Mouse (Mus musculus) liver, embryonic 11.5 days (tissue): ENCODE results near the gene 1700028J19Rik. TPM values are rescaled to one million over a fixed set of nuclear protein-coding genes. Genes with fewer than 3 reads are reported as not detected.
"Not testable (repeated sequence)": the region's sequence is repeated elsewhere in the genome, so short reads cannot be mapped to it uniquely, and the experiment has no call there.

Source experiments
- ATAC-seq: fragments of 200-750 bp; cut with Nextera tagmentation; replicated peaks from 2 replicates; pipeline ENCODE4 v1.8.0; 2017; ENCODE audit warnings: moderate number of reproducible peaks, mild to moderate bottlenecking, moderate TSS enrichment, moderate library complexity; ENCODE audit not compliant: low FRiP score
- DNase-seq: peaks from one replicate; pipeline ENCODE4 v3.0.0-alpha.2; 2017; ENCODE audit warnings: low spot score
- H3K27ac ChIP-seq: fragments of 300-500 bp; sonication (generic); 2 replicates; pipeline ENCODE4 v1.5.1; 2014; ENCODE audit warnings: mild to moderate bottlenecking, low read depth, low read length, control low read depth
- H3K27me3 ChIP-seq: fragments of 300-500 bp; sonication (generic); replicated peaks from 2 replicates; pipeline ENCODE4 v1.6.1; 2014; ENCODE audit warnings: low read length, mixed read lengths; ENCODE audit not compliant: control insufficient read depth, insufficient read depth
- H3K36me3 ChIP-seq: fragments of 300-500 bp; sonication (generic); 2 replicates; pipeline ENCODE4 v1.6.1; 2014; ENCODE audit warnings: mild to moderate bottlenecking, low read length, moderate library complexity, mixed read lengths; ENCODE audit not compliant: control insufficient read depth, insufficient read depth
- H3K4me1 ChIP-seq: fragments of 300-500 bp; sonication (generic); replicated peaks from 2 replicates; pipeline ENCODE4 v1.6.1; 2014; ENCODE audit warnings: low read length, mixed read lengths; ENCODE audit not compliant: control insufficient read depth, insufficient read depth
- H3K4me2 ChIP-seq: fragments of 300-500 bp; sonication (generic); 2 replicates; pipeline ENCODE4 v1.6.1; 2014; ENCODE audit warnings: mild to moderate bottlenecking, control low read depth, moderate library complexity
- H3K4me3 ChIP-seq: fragments of 300-500 bp; sonication (generic); 2 replicates; pipeline ENCODE4 v1.5.1; 2014; ENCODE audit warnings: low read depth, low read length, control low read depth
- H3K9ac ChIP-seq: fragments of 300-500 bp; sonication (generic); 2 replicates; pipeline ENCODE4 v1.6.1; 2014; ENCODE audit warnings: low read depth, low read length, control low read depth
- H3K9me3 ChIP-seq: fragments of 300-500 bp; sonication (generic); 2 replicates; pipeline ENCODE4 v1.6.1; 2016; ENCODE audit warnings: low read length, inconsistent platforms, mixed read lengths; ENCODE audit not compliant: control insufficient read depth
- WGBS: fragments of 180-500 bp; shearing (Covaris S2); extraction: QIAGEN DNeasy Blood & Tissue Kit; methylation state at CpG from one replicate; pipeline ENCODE4 v1.1.7; 2014; 5-methylcytosine and 5-hydroxymethylcytosine counted together
- polyA plus RNA-seq: library from polyadenylated mRNA; unstranded; fragments of >200 nt; fragmentation: Nextera tagmentation; extraction: Ambion mirVana; gene quantifications from 2 replicates; pipeline ENCODE4 v1.2.1, GENCODE M21; 2014

1700028J19Rik gene
- polyA plus RNA-seq, 1 experiment from 2014 or later, result 1.5 TPM

GRCm38 (mm10) chr7:44260410-44260809 lies 13.9 kb upstream of the 1700028J19Rik start:
- Histone ChIP-seq H3K36me3 (no peaks in the 10 kb centered on the region), H3K27me3 (peaks cover 17% of the 10 kb centered on the region), H3K4me1 (peaks cover 4% of the 10 kb centered on the region), H3K4me2 (no peak overlapping the region), H3K9ac (no peak overlapping the region), H3K4me3 (no peak overlapping the region), H3K9me3 (no peaks in the 10 kb centered on the region), H3K27ac (no peak overlapping the region)
- DNase-seq (no peak), ATAC-seq (no peak)
- 66% methylated on average over 6 of the region's 6 CpGs for WGBS

- 62% methylated on average over 4 of the region's 4 CpGs for WGBS
- Histone ChIP-seq H3K9me3 (no peaks in the 10 kb centered on the region), H3K4me3 (no peak within 1 kb of the TSS), H3K4me2 (no peak within 1 kb of the TSS), H3K9ac (no peak within 1 kb of the TSS), H3K4me1 (no peaks in the 10 kb centered on the region), H3K27ac (no peak within 1 kb of the TSS), H3K36me3 (peaks cover 13% of the 10 kb centered on the region), H3K27me3 (0 out of 2 replicates have a peak, but pooled peaks cover 2% of the 10 kb centered on the region)
- no peak for DNase-seq
- ATAC-seq, result no peak
Measured at GRCm38 (mm10) chr7:44257278-44257677, 10.8 kb upstream of the 1700028J19Rik start, which contains the start of gene Acp4. TSS of gene Acp4 (minus strand) at chr7:44257378.

GRCm38 (mm10) chr7:44254930-44255329 lies 8.4 kb upstream of the 1700028J19Rik start:
- no peak overlapping the region for H3K9ac ChIP-seq
- no peaks in the 10 kb centered on the region for H3K4me1 ChIP-seq
- WGBS, result 79% methylated on average over 6 of the region's 6 CpGs
- H3K4me2 ChIP-seq, result no peak overlapping the region
- ATAC-seq (no peak), DNase-seq (no peak)
- H3K4me3 ChIP-seq, result no peak overlapping the region
- H3K27ac ChIP-seq, result no peak overlapping the region
- H3K27me3 ChIP-seq, result no peaks in the 10 kb centered on the region
- H3K36me3 ChIP-seq, result peaks cover 27% of the 10 kb centered on the region
- no peaks in the 10 kb centered on the region for H3K9me3 ChIP-seq

DNA sequence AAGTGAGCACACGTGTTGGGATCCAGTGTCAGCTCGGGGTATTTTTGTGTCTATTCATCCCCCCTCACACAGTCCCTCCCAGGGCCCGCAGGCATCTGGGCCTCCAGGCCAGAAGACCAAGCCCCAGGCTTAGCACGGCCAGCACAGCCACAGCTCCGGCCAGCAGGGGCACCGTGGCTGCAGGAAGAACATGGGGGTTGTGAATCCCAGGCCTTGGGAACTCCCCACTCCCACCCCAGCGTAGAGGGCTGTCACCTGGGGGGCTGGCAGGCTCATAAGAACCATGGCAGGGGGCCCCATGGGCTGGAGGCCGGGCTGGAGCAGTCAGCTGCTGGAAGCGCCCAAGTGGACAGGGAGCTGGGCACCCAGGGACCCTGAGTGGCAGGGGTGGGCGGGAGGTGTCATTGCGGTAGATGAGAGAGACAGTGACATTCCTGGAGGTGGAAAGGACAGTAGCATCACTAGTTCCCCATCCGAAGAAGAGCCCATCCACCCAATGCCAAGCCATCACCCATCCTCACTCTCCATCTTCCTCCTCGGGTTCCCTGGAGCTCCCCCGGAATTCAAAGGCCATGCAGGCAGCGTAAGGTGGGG lies 6.6 kb upstream of the 1700028J19Rik start:
- peaks cover 42% of the 10 kb centered on the region for H3K36me3 ChIP-seq
- no peak overlapping the region; the same call in 1 of the 2 replicates for H3K27ac ChIP-seq
- no peak overlapping the region for H3K9ac ChIP-seq
- DNase-seq, result no peak
- 66% methylated on average over 15 of the region's 15 CpGs for WGBS
- H3K4me3 ChIP-seq, result no peak overlapping the region
- no peaks in the 10 kb centered on the region for H3K27me3 ChIP-seq
- ATAC-seq, result peak; percentile 27
- H3K9me3 ChIP-seq, result no peaks in the 10 kb centered on the region
- H3K4me2 ChIP-seq, result no peak overlapping the region
- H3K4me1 ChIP-seq, result peaks cover 8% of the 10 kb centered on the region

- peaks cover 42% of the 10 kb centered on the region for H3K36me3 ChIP-seq
- WGBS, result 90% methylated on average over 17 of the region's 17 CpGs
- not testable (repeated sequence) for H3K9ac ChIP-seq, H3K27me3 ChIP-seq, DNase-seq, H3K4me3 ChIP-seq, ATAC-seq, H3K4me2 ChIP-seq, H3K9me3 ChIP-seq, H3K27ac ChIP-seq
- H3K4me1 ChIP-seq, result peaks cover 13% of the 10 kb centered on the region
Measured at GRCm38 (mm10) chr7:44250732-44251275, 4.3 kb upstream of the 1700028J19Rik start.

- Histone ChIP-seq H3K4me1 (peaks cover 20% of the 10 kb centered on the region), H3K9me3 (no peaks in the 10 kb centered on the region), H3K36me3 (peaks cover 42% of the 10 kb centered on the region), H3K27me3 (no peaks in the 10 kb centered on the region), H3K9ac (0 out of 2 replicates have a peak overlapping the region, but pooled peaks have one; percentile 36), H3K4me2 (0 out of 2 replicates have a peak overlapping the region, but pooled peaks have one; percentile 8), H3K4me3 (no peak overlapping the region), H3K27ac (no peak overlapping the region)
- WGBS, result 91% methylated on average over 4 of the region's 4 CpGs
- ATAC-seq (no peak), DNase-seq (no peak)
Measured at GRCm38 (mm10) chr7:44249248-44249647, 2.8 kb upstream of the 1700028J19Rik start.

DNA sequence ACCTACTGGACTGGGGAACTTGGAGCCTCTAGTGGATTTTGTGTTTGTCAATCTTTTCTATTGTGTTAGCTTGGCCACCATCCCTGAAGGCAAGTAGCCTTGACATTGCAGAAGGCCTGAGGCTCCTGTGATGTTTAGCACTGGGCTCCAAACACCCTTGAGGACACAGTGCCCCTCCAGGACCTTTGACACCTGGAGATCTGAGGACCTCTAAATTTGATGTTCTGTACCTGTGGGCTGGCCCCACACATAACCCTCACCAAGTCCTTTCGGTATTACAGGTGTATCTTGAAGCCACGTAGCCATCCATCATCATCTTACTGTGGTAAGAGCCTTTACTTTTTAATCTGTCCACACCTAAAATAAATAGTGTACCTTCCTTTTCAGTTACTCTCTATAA lies 1.5 kb upstream of the 1700028J19Rik start:
- DNase-seq, result no peak
- 83% methylated on average over 2 of the region's 2 CpGs for WGBS
- Histone ChIP-seq H3K9ac (peak overlapping the region; percentile 97), H3K4me3 (peak overlapping the region; percentile 96), H3K27me3 (no peaks in the 10 kb centered on the region), H3K36me3 (peaks cover 36% of the 10 kb centered on the region), H3K4me1 (peaks cover 20% of the 10 kb centered on the region), H3K27ac (no peak overlapping the region), H3K4me2 (peak overlapping the region; percentile 90), H3K9me3 (no peaks in the 10 kb centered on the region)
- ATAC-seq, result no peak

DNA sequence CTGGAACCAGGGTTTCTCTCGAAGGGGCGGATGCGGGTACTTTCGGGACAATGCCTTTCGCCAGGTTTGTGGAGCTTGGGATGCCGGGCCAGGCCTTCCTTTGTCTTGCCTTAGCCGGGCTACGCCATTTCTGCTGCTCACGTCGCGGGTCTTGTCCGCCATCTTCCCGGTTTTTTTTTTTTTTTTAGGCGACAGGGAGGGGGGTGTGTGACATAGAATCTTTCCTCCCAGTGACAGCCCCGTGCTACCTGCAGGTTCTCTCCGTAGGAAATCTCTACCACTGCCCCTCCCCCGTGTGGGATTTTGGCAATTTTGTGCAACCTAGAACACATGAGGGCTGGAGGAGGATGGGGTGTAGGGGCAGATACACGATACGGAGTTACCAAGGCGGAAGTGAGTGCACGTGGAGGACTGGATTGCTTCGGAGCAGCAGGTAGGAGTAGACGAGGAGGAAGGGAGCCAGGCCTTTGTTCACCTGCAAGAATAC lies 532 bp upstream of the 1700028J19Rik start:
- Histone ChIP-seq H3K27ac (peak overlapping the region; percentile 96), H3K9me3 (no peaks in the 10 kb centered on the region), H3K36me3 (peaks cover 26% of the 10 kb centered on the region), H3K27me3 (no peaks in the 10 kb centered on the region), H3K4me3 (peak overlapping the region; percentile 96), H3K9ac (peak overlapping the region; percentile 97), H3K4me1 (peaks cover 20% of the 10 kb centered on the region), H3K4me2 (peak overlapping the region; percentile 90)
- WGBS, result under 1% methylated on average over 23 of the region's 23 CpGs
- DNase-seq (no peak), ATAC-seq (peak; percentile 5; the same call in 1 of the 2 replicates)

DNA sequence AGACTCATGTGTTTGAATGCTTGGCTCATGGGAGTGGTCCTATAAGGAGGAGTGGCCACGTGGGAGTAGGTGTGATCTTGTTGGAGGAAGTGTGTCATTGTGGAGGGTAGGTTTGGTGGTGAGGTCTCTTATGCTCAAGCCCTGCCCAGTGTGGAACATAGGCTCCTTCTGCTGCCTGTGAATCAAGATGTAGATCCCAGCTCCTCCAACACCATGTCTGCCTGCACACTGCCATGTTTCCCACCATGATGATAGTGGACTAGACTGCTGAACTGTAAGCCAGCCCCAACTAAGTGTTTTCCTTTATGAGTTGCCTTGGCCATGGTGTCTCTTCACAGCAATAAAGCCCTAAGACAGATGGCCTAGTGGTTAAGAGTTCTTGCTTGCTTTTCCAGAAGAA lies 2.4 kb downstream of the 1700028J19Rik start:
- no peak for ATAC-seq
- DNase-seq, result no peak
- Histone ChIP-seq H3K27ac (no peak overlapping the region), H3K4me3 (no peak overlapping the region), H3K4me2 (no peak overlapping the region), H3K9me3 (no peaks in the 10 kb centered on the region), H3K9ac (no peak overlapping the region), H3K4me1 (peaks cover 23% of the 10 kb centered on the region), H3K27me3 (no peaks in the 10 kb centered on the region), H3K36me3 (peaks cover 6% of the 10 kb centered on the region)
- 41% methylated on average over 1 of the region's 1 CpGs for WGBS
